13 mouse cellular contexts compared by ENCODE assay signal in genomic region chr12:38303841-38304240, GRCm38 (mm10).
DNase-seq lines count a peak whose midpoint lies in the region; ATAC-seq and TF ChIP-seq lines count a peak whose summit lies in the region.
"Had no signal": no experiment of that assay in that cellular context is flagged by ENCODE, and none has a peak within 500 bp of the region (broad histone marks: within the 10 kb centered on the region; RNA-seq: fewer than 3 reads in every experiment).

No protein-coding gene starts in this region.

- WGBS in hindbrain, embryonic 12.5 days: 28% methylated on average over 3 of the region's 3 CpGs
- WGBS in midbrain, embryonic 15.5 days: 16% methylated on average over 3 of the region's 3 CpGs

- no peaks in the 10 kb centered on the region for H3K9me3 ChIP-seq in hindbrain, embryonic 12.5 days (replicated peaks)
- no peaks in the 10 kb centered on the region for H3K9me3 ChIP-seq in midbrain, embryonic 15.5 days
- H3K9me3 ChIP-seq: heart, embryonic 13.5 days; limb, embryonic 10.5 days had no signal

- no peak overlapping the region for H3K4me2 ChIP-seq in hindbrain, embryonic 12.5 days (replicated peaks)
- no peak overlapping the region for H3K4me2 ChIP-seq in midbrain, embryonic 15.5 days
- H3K4me2 ChIP-seq: heart, embryonic 13.5 days had no signal

- H3K4me1 ChIP-seq in hindbrain, embryonic 12.5 days: peaks cover 3% of the 10 kb centered on the region; the same call in 1 of the 2 replicates
- peaks cover 5% of the 10 kb centered on the region for H3K4me1 ChIP-seq in midbrain, embryonic 15.5 days
- H3K4me1 ChIP-seq: heart, embryonic 13.5 days; limb, embryonic 10.5 days had no signal

- no peak overlapping the region for H3K9ac ChIP-seq in hindbrain, embryonic 12.5 days
- H3K9ac ChIP-seq in midbrain, embryonic 15.5 days: no peak overlapping the region
- H3K9ac ChIP-seq: heart, embryonic 13.5 days; liver, embryonic 14.5 days had no signal

- intact Hi-C loops in heart, postnatal 14 days (cut with DNase I): no loop called here

- H3K4me3 ChIP-seq in hindbrain, embryonic 12.5 days: no peak overlapping the region
- H3K4me3 ChIP-seq in midbrain, embryonic 15.5 days: no peak overlapping the region
- H3K4me3 ChIP-seq: heart, embryonic 13.5 days; limb, embryonic 10.5 days had no signal

- no peak for TF ChIP-seq CTCF in brain, embryonic 14.5 days (IDR thresholded peaks at IDR 0.05; ENCODE audit: borderline replicate concordance, extremely low read depth, insufficient read depth, insufficient read length)

- DNase-seq in embryo, embryonic 10 days (ENCODE audit: low spot score): peak; percentile 42
- DNase-seq in embryo, embryonic 9.5 days (ENCODE audit: extremely low spot score): no peak
- peak; percentile 92 for DNase-seq in brain, embryonic 14.5 days (ENCODE audit: low read depth)
- no peak for DNase-seq in heart, postnatal 14 days
- no peak for DNase-seq in gastrocnemius, postnatal 10 days
- DNase-seq in adrenal gland, postnatal 4 days (ENCODE audit: low spot score in 2 of 2): no peak
- DNase-seq: adrenal gland, adult 8-10 months; cerebellum, adult 11-12 months had no signal

- no peaks in the 10 kb centered on the region for H3K36me3 ChIP-seq in hindbrain, embryonic 12.5 days
- H3K36me3 ChIP-seq in midbrain, embryonic 15.5 days (replicated peaks): no peaks in the 10 kb centered on the region
- H3K36me3 ChIP-seq: heart, embryonic 13.5 days; limb, embryonic 10.5 days had no signal

- no peak for TF ChIP-seq POLR2A in brain, embryonic 14.5 days (IDR thresholded peaks at IDR 0.05; ENCODE audit: borderline replicate concordance, extremely low read depth, insufficient read depth, insufficient read length, poor library complexity, severe bottlenecking)

- peak; percentile 90 for ATAC-seq in hindbrain, embryonic 12.5 days (ENCODE audit: low FRiP score)
- peak; percentile 71; the same call in 1 of the 2 replicates for ATAC-seq in midbrain, embryonic 15.5 days (replicated peaks)

- H3K27ac ChIP-seq in hindbrain, embryonic 12.5 days: no peak overlapping the region
- H3K27ac ChIP-seq in midbrain, embryonic 15.5 days: no peak overlapping the region
- H3K27ac ChIP-seq: heart, embryonic 13.5 days; limb, embryonic 10.5 days; liver, embryonic 14.5 days had no signal

- H3K27me3 ChIP-seq in hindbrain, embryonic 12.5 days: no peaks in the 10 kb centered on the region
- no peaks in the 10 kb centered on the region for H3K27me3 ChIP-seq in midbrain, embryonic 15.5 days (replicated peaks)
- H3K27me3 ChIP-seq: heart, embryonic 13.5 days had no signal

Comparison
In these comparisons a context has a peak if more than half of its experiments do, and no peak if none do; other contexts are left out.
1. DNase-seq: peak in embryo, embryonic 10 days (single experiment) and brain, embryonic 14.5 days (single experiment); none in embryo, embryonic 9.5 days (single experiment), heart, postnatal 14 days (0 of 2), gastrocnemius, postnatal 10 days (single experiment) and adrenal gland, postnatal 4 days (0 of 2).